Mouse (Mus musculus): ENCODE measurements around the gene Fastk. TPM values are rescaled to one million over a fixed set of nuclear protein-coding genes. Genes with fewer than 3 reads are reported as not detected.

Gene Fastk
- polyA plus RNA-seq, 1 experiment from 2014 or later: 66.6 TPM

DNA sequence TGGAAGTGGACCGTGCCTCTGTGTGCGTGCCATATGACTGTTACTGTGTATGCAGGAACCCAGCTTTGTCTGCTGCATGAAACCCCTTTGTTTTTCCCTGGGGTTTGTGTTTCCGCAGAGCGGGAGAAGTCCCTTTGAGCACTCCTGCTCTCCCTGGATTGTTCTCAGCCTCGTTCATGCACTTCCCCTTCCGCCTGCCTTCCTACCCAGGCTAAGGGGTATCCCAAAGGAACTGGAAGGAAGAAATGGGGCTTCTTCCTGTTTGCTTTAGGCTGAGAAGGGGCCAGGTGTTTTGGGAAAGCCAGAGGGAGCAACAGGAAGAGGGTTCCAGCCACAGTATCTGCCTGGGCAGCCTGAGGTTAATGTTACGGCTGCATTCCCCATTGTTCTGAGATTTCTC, 10.5 kb upstream of the Fastk start:
- no peaks in the 10 kb centered on the region; the same call in 1 of the 2 replicates for H3K4me1 ChIP-seq (replicated peaks; ENCODE audit: control insufficient read depth, insufficient read depth)
- H3K27ac ChIP-seq (replicated peaks): no peak overlapping the region
- 58% methylated on average over 7 of the region's 7 CpGs for WGBS
- no peaks in the 10 kb centered on the region for H3K9me3 ChIP-seq (ENCODE audit: control insufficient read depth, low read length)
- H3K4me2 ChIP-seq (replicated peaks; ENCODE audit: low read depth): no peak overlapping the region
- no peaks in the 10 kb centered on the region for H3K27me3 ChIP-seq (ENCODE audit: control insufficient read depth, insufficient read depth, low read length)
- ATAC-seq (ENCODE audit: low FRiP score, low TSS enrichment): no peak
- TF ChIP-seq CTCF (IDR thresholded peaks at IDR 0.05; ENCODE audit: low read depth) (no peak), EP300 (optimal IDR thresholded peaks at IDR 0.05) (no peak)
- DNase-seq (ENCODE audit: low spot score): no peak
- no peak overlapping the region for H3K4me3 ChIP-seq (ENCODE audit: low read depth, low read length)
- no peaks in the 10 kb centered on the region for H3K36me3 ChIP-seq (ENCODE audit: control insufficient read depth, insufficient read depth, low read length)
- H3K9ac ChIP-seq (ENCODE audit: low read length): no peak overlapping the region

- Histone ChIP-seq H3K4me2 (replicated peaks; ENCODE audit: low read depth) (no peak overlapping the region), H3K36me3 (ENCODE audit: control insufficient read depth, insufficient read depth, low read length) (no peaks in the 10 kb centered on the region), H3K9me3 (ENCODE audit: control insufficient read depth, low read length) (no peaks in the 10 kb centered on the region), H3K27ac (replicated peaks) (0 out of 2 replicates have a peak overlapping the region, but pooled peaks have one; percentile 45), H3K4me3 (ENCODE audit: low read depth, low read length) (no peak overlapping the region), H3K27me3 (ENCODE audit: control insufficient read depth, insufficient read depth, low read length) (no peaks in the 10 kb centered on the region), H3K4me1 (replicated peaks; ENCODE audit: control insufficient read depth, insufficient read depth) (no peaks in the 10 kb centered on the region; the same call in 1 of the 2 replicates), H3K9ac (ENCODE audit: low read length) (no peak overlapping the region)
- no peak for DNase-seq (ENCODE audit: low spot score)
- ATAC-seq (ENCODE audit: low FRiP score, low TSS enrichment): no peak
- TF ChIP-seq EP300 (optimal IDR thresholded peaks at IDR 0.05) (no peak), CTCF (IDR thresholded peaks at IDR 0.05; ENCODE audit: low read depth) (no peak)
- 35% methylated on average over 3 of the region's 3 CpGs for WGBS
Observed at GRCm38 (mm10) chr5:24455076-24455475, 10.0 kb upstream of the Fastk start.

- 9% methylated on average over 2 of the region's 2 CpGs for WGBS
- 0 out of 2 replicates have a peak overlapping the region, but pooled peaks have one; percentile 23 for H3K9ac ChIP-seq (ENCODE audit: low read length)
- peak overlapping the region; percentile 35; the same call in 1 of the 2 replicates for H3K27ac ChIP-seq (replicated peaks)
- H3K36me3 ChIP-seq (ENCODE audit: control insufficient read depth, insufficient read depth, low read length): no peaks in the 10 kb centered on the region
- no peak for DNase-seq (ENCODE audit: low spot score)
- H3K4me1 ChIP-seq (replicated peaks; ENCODE audit: control insufficient read depth, insufficient read depth): no peaks in the 10 kb centered on the region; the same call in 1 of the 2 replicates
- no peaks in the 10 kb centered on the region for H3K9me3 ChIP-seq (ENCODE audit: control insufficient read depth, low read length)
- H3K4me3 ChIP-seq (ENCODE audit: low read depth, low read length): no peak overlapping the region; the same call in 1 of the 2 replicates
- no peaks in the 10 kb centered on the region for H3K27me3 ChIP-seq (ENCODE audit: control insufficient read depth, insufficient read depth, low read length)
- no peak for ATAC-seq (ENCODE audit: low FRiP score, low TSS enrichment)
- H3K4me2 ChIP-seq (replicated peaks; ENCODE audit: low read depth): peak overlapping the region; percentile 97
- no peak for TF ChIP-seq EP300 (optimal IDR thresholded peaks at IDR 0.05)
- TF ChIP-seq CTCF (IDR thresholded peaks at IDR 0.05; ENCODE audit: low read depth): no peak
Observed at GRCm38 (mm10) chr5:24453985-24454303, 8.9 kb upstream of the Fastk start.

- H3K36me3 ChIP-seq (ENCODE audit: control insufficient read depth, insufficient read depth, low read length): no peaks in the 10 kb centered on the region
- peak overlapping the region; percentile 79 for H3K4me3 ChIP-seq (ENCODE audit: low read depth, low read length)
- H3K9ac ChIP-seq (ENCODE audit: low read length): peak overlapping the region; percentile 85
- TF ChIP-seq CTCF (IDR thresholded peaks at IDR 0.05; ENCODE audit: low read depth) (0 out of 2 replicates have a peak, but pooled peaks have one; percentile 3), EP300 (optimal IDR thresholded peaks at IDR 0.05) (no peak)
- ATAC-seq (ENCODE audit: low FRiP score, low TSS enrichment) (no peak), DNase-seq (ENCODE audit: low spot score) (no peak)
- H3K27me3 ChIP-seq (ENCODE audit: control insufficient read depth, insufficient read depth, low read length): no peaks in the 10 kb centered on the region
- WGBS: 19% methylated on average over 5 of the region's 5 CpGs
- peak overlapping the region; percentile 40; the same call in 1 of the 2 replicates for H3K27ac ChIP-seq (replicated peaks)
- H3K4me2 ChIP-seq (replicated peaks; ENCODE audit: low read depth): peak overlapping the region; percentile 97
- no peaks in the 10 kb centered on the region for H3K9me3 ChIP-seq (ENCODE audit: control insufficient read depth, low read length)
- no peaks in the 10 kb centered on the region; the same call in 1 of the 2 replicates for H3K4me1 ChIP-seq (replicated peaks; ENCODE audit: control insufficient read depth, insufficient read depth)
Observed at GRCm38 (mm10) chr5:24453283-24453984, 8.3 kb upstream of the Fastk start.

DNA sequence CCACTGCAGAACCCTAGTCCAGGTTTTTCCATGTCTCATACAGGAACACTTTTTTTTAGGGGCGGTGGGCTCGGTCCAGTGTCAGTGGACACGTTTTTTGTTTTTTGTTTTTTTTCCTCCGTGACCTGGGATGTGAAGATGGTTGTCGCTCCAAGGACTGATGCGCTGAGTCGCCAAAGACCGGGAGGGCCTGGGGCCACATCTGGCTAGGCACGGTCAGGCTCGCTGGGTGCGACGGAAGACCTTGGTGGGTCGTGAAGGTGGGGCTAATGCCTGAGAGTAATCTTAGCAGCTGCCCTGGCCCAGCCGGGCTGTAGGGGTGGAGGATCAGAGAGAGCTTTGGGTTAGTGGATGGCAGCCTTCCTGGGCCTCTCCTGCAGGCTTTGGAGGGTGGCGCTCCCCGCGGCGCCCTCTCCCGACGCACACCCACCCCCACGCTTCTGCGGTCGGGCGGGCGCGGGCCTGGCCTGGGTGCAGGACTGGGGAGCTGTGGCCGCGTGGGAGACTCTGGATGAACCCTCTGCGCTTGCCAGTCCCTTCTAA, 7.7 kb upstream of the Fastk start:
- DNase-seq (ENCODE audit: low spot score): no peak
- Histone ChIP-seq H3K4me1 (replicated peaks; ENCODE audit: control insufficient read depth, insufficient read depth) (no peaks in the 10 kb centered on the region; the same call in 1 of the 2 replicates), H3K9ac (ENCODE audit: low read length) (peak overlapping the region; percentile 85), H3K9me3 (ENCODE audit: control insufficient read depth, low read length) (no peaks in the 10 kb centered on the region), H3K4me3 (ENCODE audit: low read depth, low read length) (peak overlapping the region; percentile 79), H3K27ac (replicated peaks) (peak overlapping the region; percentile 92), H3K27me3 (ENCODE audit: control insufficient read depth, insufficient read depth, low read length) (no peaks in the 10 kb centered on the region), H3K4me2 (replicated peaks; ENCODE audit: low read depth) (peak overlapping the region; percentile 97), H3K36me3 (ENCODE audit: control insufficient read depth, insufficient read depth, low read length) (no peaks in the 10 kb centered on the region)
- TF ChIP-seq CTCF (IDR thresholded peaks at IDR 0.05; ENCODE audit: low read depth) (no peak), EP300 (optimal IDR thresholded peaks at IDR 0.05) (no peak)
- ATAC-seq (ENCODE audit: low FRiP score, low TSS enrichment): no peak
- WGBS: under 1% methylated on average over 28 of the region's 29 CpGs
